Mouse (Mus musculus): ENCODE measurements at regions not wholly inside any gene's neighbourhood (a gene's known extent, or its start where the extent isn't known, plus 50 kb on each side); places are given as distances from the start of the nearest gene placed in this dataset.

DNA sequence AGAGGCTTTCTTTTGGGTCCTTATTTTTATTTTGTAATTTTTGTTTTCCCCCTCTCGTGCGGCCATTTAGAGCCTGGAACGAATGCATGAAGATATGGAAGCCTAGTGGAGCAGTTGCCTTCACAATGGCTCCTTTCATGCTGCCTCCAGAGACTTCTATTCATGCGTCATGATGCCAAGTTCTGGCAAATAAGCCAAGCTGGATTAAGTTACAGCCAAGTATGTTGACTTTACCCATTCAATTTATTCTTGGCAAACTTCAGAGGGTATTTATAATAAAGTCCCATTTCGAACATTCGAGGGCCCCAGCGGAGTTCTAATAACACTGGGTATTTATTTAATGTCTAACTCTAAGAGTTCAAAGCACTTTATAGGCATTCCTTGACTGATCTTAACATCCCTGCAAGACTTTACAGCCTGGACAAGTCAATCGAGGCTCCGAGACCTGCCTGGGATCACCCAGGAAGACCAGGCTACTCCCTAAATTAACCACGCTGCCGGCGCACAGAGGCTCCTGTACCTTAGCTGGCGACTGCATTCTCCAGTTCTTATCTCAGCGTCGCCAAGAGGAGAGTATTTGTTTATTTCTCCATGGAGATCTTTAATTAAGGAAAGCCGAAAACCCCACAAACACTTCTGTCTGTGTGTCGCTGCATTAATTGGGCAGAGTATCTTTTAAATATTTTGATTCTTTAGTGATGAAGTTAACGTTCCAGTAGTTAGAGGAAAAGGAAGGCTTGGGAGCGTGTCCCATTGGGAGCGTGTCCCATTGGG, 75.5 kb downstream of the Ackr3 start:
- no peaks in the 10 kb centered on the region for H3K27me3 ChIP-seq
- no peak overlapping the region for H3K9ac ChIP-seq
- no peak overlapping the region for H3K4me3 ChIP-seq (replicated peaks)
- H3K36me3 ChIP-seq = no peaks in the 10 kb centered on the region
- H3K27ac ChIP-seq (replicated peaks) = 0 out of 2 replicates have a peak overlapping the region, but pooled peaks have one; percentile 22
- WGBS = 49% methylated on average over 20 of the region's 20 CpGs
- H3K4me1 ChIP-seq = peaks cover 58% of the 10 kb centered on the region
- H3K4me2 ChIP-seq (replicated peaks) = no peak overlapping the region
- no peak for ATAC-seq (ENCODE audit: insufficient number of reproducible peaks, low FRiP score, low TSS enrichment, low read depth)
- no peaks in the 10 kb centered on the region for H3K9me3 ChIP-seq (replicated peaks)

DNA sequence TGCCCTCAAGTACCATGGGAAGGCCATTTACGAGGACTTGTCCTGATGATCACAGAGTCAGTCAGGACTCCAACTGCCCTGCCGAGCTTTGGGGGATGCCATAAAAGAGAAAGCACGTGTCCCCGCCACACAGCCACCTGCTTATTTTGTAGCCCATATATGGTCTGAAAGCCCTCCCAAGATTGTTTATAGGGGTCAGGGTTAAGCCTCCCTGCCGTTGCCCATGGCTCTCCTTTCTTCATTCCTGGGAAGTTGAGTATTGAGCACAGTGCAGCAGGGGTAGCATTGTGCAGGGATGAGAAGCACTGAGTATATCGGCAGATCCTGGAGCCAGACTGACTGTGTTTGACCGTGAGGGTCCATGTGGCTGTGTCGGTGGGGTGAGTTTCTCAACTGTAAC, 76.4 kb downstream of the Ackr3 start:
- Histone ChIP-seq H3K4me3 (replicated peaks) (no peak overlapping the region), H3K36me3 (no peaks in the 10 kb centered on the region), H3K9ac (no peak overlapping the region), H3K27ac (replicated peaks) (no peak overlapping the region), H3K9me3 (replicated peaks) (no peaks in the 10 kb centered on the region), H3K4me2 (replicated peaks) (no peak overlapping the region), H3K27me3 (no peaks in the 10 kb centered on the region), H3K4me1 (peaks cover 66% of the 10 kb centered on the region)
- 76% methylated on average over 8 of the region's 8 CpGs for WGBS
- no peak for ATAC-seq (ENCODE audit: insufficient number of reproducible peaks, low FRiP score, low TSS enrichment, low read depth)

DNA sequence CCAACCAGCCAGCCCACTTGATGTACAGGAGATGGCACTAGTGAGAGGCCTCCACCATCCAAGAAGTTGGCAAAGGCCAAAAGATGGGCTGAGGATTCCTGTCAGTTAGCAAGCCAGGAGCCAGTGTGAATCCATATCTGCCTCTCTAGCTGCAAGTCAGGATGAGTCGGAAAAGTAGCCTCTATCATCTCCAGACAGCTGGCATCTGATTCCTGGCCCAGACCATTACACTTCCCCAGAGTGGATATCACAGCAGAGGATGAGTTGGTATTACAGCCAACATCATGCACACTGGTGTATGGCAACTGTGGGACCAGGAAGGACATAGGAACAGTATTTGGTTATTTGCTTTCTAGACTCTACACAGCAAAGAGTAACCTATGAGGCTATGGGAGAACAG, 77.5 kb downstream of the Ackr3 start:
- no peak overlapping the region for H3K4me3 ChIP-seq (replicated peaks)
- peaks cover 66% of the 10 kb centered on the region for H3K4me1 ChIP-seq
- H3K27ac ChIP-seq (replicated peaks) = no peak overlapping the region
- no peaks in the 10 kb centered on the region for H3K36me3 ChIP-seq
- 94% methylated on average over 1 of the region's 1 CpGs for WGBS
- H3K9me3 ChIP-seq (replicated peaks) = no peaks in the 10 kb centered on the region
- no peak overlapping the region for H3K9ac ChIP-seq
- ATAC-seq (ENCODE audit: insufficient number of reproducible peaks, low FRiP score, low TSS enrichment, low read depth) = no peak
- H3K27me3 ChIP-seq = no peaks in the 10 kb centered on the region
- no peak overlapping the region for H3K4me2 ChIP-seq (replicated peaks)

GRCm38 (mm10) chr1:90281956-90282355, 78.2 kb downstream of the Ackr3 start:
- 60% methylated on average over 6 of the region's 6 CpGs for WGBS
- H3K9ac ChIP-seq = no peak overlapping the region
- no peak overlapping the region for H3K4me3 ChIP-seq (replicated peaks)
- peaks cover 62% of the 10 kb centered on the region for H3K4me1 ChIP-seq
- no peaks in the 10 kb centered on the region for H3K36me3 ChIP-seq
- ATAC-seq (ENCODE audit: insufficient number of reproducible peaks, low FRiP score, low TSS enrichment, low read depth) = no peak
- H3K9me3 ChIP-seq (replicated peaks) = no peaks in the 10 kb centered on the region
- no peaks in the 10 kb centered on the region for H3K27me3 ChIP-seq
- no peak overlapping the region for H3K27ac ChIP-seq (replicated peaks)
- H3K4me2 ChIP-seq (replicated peaks) = no peak overlapping the region

DNA sequence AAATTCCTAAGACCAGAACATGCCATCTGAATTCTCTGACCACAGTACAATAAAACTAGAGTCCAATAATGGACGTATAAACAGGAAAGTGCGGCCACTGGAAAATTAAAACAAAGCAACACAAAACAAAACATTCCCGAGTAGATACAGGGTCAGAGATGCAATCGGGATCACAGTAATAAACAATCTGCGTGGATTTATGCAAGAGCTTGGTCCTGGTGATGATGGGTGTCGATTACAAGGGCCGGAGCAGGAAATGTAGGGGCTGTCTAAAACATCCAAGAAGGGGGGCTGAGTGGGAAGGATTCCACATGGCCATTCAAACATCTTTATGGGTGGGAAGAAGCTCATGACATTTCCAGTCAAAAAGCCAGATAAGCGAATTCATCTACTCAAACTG, 78.6 kb downstream of the Ackr3 start:
- H3K4me3 ChIP-seq (replicated peaks) = no peak overlapping the region
- H3K9ac ChIP-seq = no peak overlapping the region
- ATAC-seq (ENCODE audit: insufficient number of reproducible peaks, low FRiP score, low TSS enrichment, low read depth) = no peak
- no peak overlapping the region for H3K4me2 ChIP-seq (replicated peaks)
- 0 out of 2 replicates have a peak overlapping the region, but pooled peaks have one; percentile 31 for H3K27ac ChIP-seq (replicated peaks)
- H3K27me3 ChIP-seq = no peaks in the 10 kb centered on the region
- peaks cover 58% of the 10 kb centered on the region for H3K4me1 ChIP-seq
- no peaks in the 10 kb centered on the region for H3K9me3 ChIP-seq (replicated peaks)
- WGBS = 54% methylated on average over 8 of the region's 8 CpGs
- no peaks in the 10 kb centered on the region for H3K36me3 ChIP-seq

DNA sequence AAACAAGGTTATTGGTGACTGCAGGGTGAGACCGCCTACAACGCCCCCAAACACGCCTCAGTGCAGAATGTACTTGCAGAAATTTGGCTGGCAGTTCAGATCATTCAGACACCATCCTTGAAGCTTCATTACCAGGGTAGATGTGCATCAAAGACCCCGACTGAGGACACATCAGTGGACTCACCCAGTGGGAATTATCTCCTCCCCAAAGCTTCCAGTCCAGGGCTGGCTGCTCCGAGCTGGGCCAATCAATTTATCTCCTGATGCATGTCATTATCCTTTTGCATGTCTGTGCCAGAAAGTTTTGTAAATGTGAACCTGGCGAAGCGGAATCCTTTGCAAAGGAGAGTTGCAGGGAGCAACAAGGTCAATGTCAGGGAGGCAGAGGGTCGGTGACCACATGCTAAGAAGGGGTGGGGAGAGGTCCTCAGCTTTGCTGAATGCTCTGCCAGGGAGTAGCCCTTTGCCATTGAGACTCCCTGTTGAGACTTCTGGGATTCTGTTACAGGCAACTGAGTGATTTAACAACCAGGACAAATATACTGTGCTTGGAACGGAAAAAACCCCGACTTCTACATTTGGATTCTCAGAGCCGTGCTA, 79.5 kb downstream of the Ackr3 start:
- peaks cover 51% of the 10 kb centered on the region for H3K4me1 ChIP-seq
- no peak overlapping the region for H3K4me2 ChIP-seq (replicated peaks)
- no peaks in the 10 kb centered on the region for H3K9me3 ChIP-seq (replicated peaks)
- H3K36me3 ChIP-seq = no peaks in the 10 kb centered on the region
- H3K9ac ChIP-seq = no peak overlapping the region
- 40% methylated on average over 11 of the region's 11 CpGs for WGBS
- H3K27ac ChIP-seq (replicated peaks) = peak overlapping the region; percentile 31; the same call in 1 of the 2 replicates
- no peak overlapping the region for H3K4me3 ChIP-seq (replicated peaks)
- ATAC-seq (ENCODE audit: insufficient number of reproducible peaks, low FRiP score, low TSS enrichment, low read depth) = no peak
- H3K27me3 ChIP-seq = no peaks in the 10 kb centered on the region

DNA sequence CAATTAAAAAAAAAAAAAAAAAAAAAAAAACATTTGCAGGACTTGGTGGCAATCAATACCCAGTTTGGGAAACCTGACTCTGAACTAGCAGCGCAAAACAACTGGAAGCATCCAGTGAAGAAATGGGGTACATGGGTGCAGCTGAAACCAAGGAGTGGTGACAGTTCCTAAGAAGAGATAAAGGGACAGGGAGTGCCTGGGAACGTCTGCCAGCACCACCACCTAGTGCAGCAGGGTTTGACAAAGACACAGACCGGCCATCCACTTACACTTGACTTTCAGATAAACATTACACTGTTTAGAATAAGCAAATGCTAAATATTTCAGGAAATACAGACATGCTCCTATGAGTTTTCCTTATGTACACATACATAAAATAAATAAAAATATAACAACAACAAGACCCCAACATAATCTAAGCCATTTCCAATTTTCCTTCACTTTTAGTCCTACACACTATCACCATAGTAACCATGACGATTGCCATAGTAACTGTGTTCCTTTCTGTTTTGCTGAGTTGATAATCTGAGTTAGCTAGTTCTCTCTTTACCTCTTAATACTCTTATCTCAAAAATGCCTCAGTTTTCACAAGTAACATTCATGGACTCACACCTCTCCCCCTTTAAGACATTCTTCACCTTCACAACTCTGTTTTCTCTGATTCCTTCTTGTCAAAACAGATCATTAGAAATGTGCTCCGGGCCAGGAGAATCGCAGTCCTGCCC, 80.3 kb downstream of the Ackr3 start:
- Histone ChIP-seq H3K4me3 (replicated peaks) (no peak overlapping the region), H3K36me3 (no peaks in the 10 kb centered on the region), H3K9me3 (replicated peaks) (no peaks in the 10 kb centered on the region), H3K27me3 (no peaks in the 10 kb centered on the region), H3K9ac (no peak overlapping the region), H3K4me1 (peaks cover 51% of the 10 kb centered on the region), H3K27ac (replicated peaks) (no peak overlapping the region), H3K4me2 (replicated peaks) (no peak overlapping the region)
- WGBS = 62% methylated on average over 6 of the region's 6 CpGs
- ATAC-seq (ENCODE audit: insufficient number of reproducible peaks, low FRiP score, low TSS enrichment, low read depth) = no peak

- peaks cover 52% of the 10 kb centered on the region for H3K4me1 ChIP-seq
- ATAC-seq (ENCODE audit: insufficient number of reproducible peaks, low FRiP score, low TSS enrichment, low read depth) = no peak
Observed at GRCm38 (mm10) chr1:90285318-90285717, 81.5 kb downstream of the Ackr3 start.

GRCm38 (mm10) chr1:90287251-90287650, 83.5 kb downstream of the Ackr3 start:
- H3K27ac ChIP-seq (replicated peaks) = 0 out of 2 replicates have a peak overlapping the region, but pooled peaks have one; percentile 5
- H3K9me3 ChIP-seq (replicated peaks) = no peaks in the 10 kb centered on the region
- H3K36me3 ChIP-seq = no peaks in the 10 kb centered on the region
- H3K27me3 ChIP-seq = no peaks in the 10 kb centered on the region
- H3K4me2 ChIP-seq (replicated peaks) = no peak overlapping the region
- no peak overlapping the region for H3K4me3 ChIP-seq (replicated peaks)
- H3K4me1 ChIP-seq = peaks cover 53% of the 10 kb centered on the region
- WGBS = 70% methylated on average over 3 of the region's 3 CpGs
- no peak for ATAC-seq (ENCODE audit: insufficient number of reproducible peaks, low FRiP score, low TSS enrichment, low read depth)
- no peak overlapping the region for H3K9ac ChIP-seq

More at GRCm38 (mm10) chr1:90285318-90285717, 81.5 kb downstream of the Ackr3 start:
- no peaks in the 10 kb centered on the region for H3K9me3 ChIP-seq (replicated peaks)
- H3K9ac ChIP-seq = no peak overlapping the region
- no peaks in the 10 kb centered on the region for H3K27me3 ChIP-seq
- 79% methylated on average over 4 of the region's 4 CpGs for WGBS
- no peaks in the 10 kb centered on the region for H3K36me3 ChIP-seq
- no peak overlapping the region for H3K27ac ChIP-seq (replicated peaks)
- H3K4me3 ChIP-seq (replicated peaks) = no peak overlapping the region
- H3K4me2 ChIP-seq (replicated peaks) = no peak overlapping the region

DNA sequence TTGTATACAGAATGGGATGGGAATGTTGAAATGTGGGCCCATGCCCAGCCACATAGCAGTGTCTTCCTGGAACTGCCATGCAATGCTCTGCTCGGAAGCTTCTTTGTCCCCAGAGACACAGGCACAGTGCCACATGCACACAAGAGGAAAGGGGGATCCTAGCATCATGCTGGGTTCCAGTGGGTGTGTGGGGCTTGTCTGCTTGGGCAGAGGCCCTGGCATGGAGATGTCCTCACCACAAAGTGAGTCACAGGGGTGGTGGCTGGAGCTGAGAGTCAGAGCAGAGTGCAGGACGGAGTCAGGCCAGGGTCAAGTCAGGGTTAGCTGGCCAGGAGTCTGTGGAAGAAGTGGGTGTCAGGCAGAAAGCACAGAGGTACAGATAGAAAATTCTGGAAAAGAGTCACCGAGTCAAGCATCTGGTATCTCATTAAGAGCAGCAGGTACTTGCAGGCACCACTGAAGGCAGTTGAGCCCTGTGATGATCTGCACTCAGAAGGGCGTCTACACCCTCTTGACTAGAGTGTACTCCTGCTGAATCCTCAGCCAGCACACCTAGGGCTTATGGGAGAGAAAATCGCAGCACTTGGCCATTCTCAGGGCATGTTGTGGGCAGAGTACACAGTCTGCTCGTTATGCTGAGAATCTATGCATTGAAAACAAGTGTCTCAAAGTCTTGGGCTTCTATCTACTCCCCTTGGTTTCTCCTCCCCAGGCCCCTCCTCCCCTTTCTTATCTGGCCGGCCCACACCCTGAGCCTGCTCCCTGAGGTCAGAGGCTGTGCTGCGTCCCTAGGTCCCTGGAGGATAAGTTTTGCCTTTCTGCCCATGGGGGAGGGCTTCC, 85.3 kb downstream of the Ackr3 start:
- no peak overlapping the region for H3K4me3 ChIP-seq (replicated peaks)
- no peak overlapping the region for H3K4me2 ChIP-seq (replicated peaks)
- no peak overlapping the region for H3K27ac ChIP-seq (replicated peaks)
- H3K9me3 ChIP-seq (replicated peaks) = no peaks in the 10 kb centered on the region
- no peaks in the 10 kb centered on the region for H3K27me3 ChIP-seq
- no peak overlapping the region for H3K9ac ChIP-seq
- no peaks in the 10 kb centered on the region for H3K36me3 ChIP-seq
- 71% methylated on average over 8 of the region's 8 CpGs for WGBS
- no peak for ATAC-seq (ENCODE audit: insufficient number of reproducible peaks, low FRiP score, low TSS enrichment, low read depth)
- peaks cover 36% of the 10 kb centered on the region for H3K4me1 ChIP-seq

DNA sequence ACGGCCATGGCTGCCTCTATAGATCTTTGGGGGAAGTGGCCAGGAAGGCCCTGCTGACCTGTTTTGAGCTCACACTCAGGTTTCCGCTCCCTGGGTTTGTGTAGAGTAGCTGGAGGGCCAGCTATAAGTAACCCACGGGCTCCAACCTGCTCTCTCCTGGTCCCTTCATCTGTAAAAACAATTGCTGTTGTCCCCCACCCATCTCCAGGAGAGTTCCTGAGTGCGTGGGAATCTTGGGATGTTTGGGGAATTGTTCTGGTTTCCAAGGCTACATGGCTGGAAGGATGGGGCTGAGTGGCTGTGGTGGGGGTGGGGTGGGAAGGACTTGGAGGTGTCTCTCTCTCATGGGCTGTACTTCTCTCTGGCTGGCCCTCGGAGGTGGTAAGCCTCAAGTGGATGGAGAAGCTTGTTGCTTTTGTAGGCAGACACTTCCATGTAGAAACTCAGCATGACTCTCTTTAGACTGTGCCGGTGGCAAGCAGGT, 86.0 kb downstream of the Ackr3 start:
- H3K27ac ChIP-seq (replicated peaks) = no peak overlapping the region
- H3K9ac ChIP-seq = no peak overlapping the region
- no peaks in the 10 kb centered on the region for H3K27me3 ChIP-seq
- no peak overlapping the region for H3K4me2 ChIP-seq (replicated peaks)
- no peaks in the 10 kb centered on the region for H3K36me3 ChIP-seq
- peaks cover 32% of the 10 kb centered on the region for H3K4me1 ChIP-seq
- H3K9me3 ChIP-seq (replicated peaks) = no peaks in the 10 kb centered on the region
- ATAC-seq (ENCODE audit: insufficient number of reproducible peaks, low FRiP score, low TSS enrichment, low read depth) = no peak
- H3K4me3 ChIP-seq (replicated peaks) = no peak overlapping the region
- 49% methylated on average over 6 of the region's 6 CpGs for WGBS

Data from embryonic facial prominence, embryonic 15.5 days (tissue).